Mouse (Mus musculus) MEL (cell line): Measurements from ENCODE around the gene Prss46.

Source experiments
- CTCF ChIP-seq, 3 experiments: IDR thresholded peaks in 2 of 3; conservative IDR thresholded peaks in 1 of 3; 2 replicates each; pipeline ENCODE4 v1.5.1; 2011 to 2012; ENCODE audit warnings: low read length in 3 of 3, low read depth in 2 of 3, mild to moderate bottlenecking in 2 of 3, improper control_type of control experiment in 1 of 3, inconsistent platforms in 1 of 3, mixed read lengths in 1 of 3, moderate library complexity in 1 of 3; ENCODE audit not compliant: control insufficient read depth in 1 of 3, insufficient read depth in 1 of 3, poor library complexity in 1 of 3, severe bottlenecking in 1 of 3
- POLR2A ChIP-seq, 2 experiments: IDR thresholded peaks; 2 replicates each; pipeline ENCODE4 v1.6.1; 2011 to 2012; ENCODE audit warnings: low read length in 2 of 2, mild to moderate bottlenecking in 2 of 2, control low read depth in 1 of 2, improper control_type of control experiment in 1 of 2, low read depth in 1 of 2, moderate library complexity in 1 of 2; ENCODE audit not compliant: control insufficient read depth in 1 of 2, insufficient read depth in 1 of 2, poor library complexity in 1 of 2
- SMC3 ChIP-seq: IDR thresholded peaks from 2 replicates; pipeline ENCODE4 v1.6.1; 2011; ENCODE audit warnings: low read depth, low read length, improper control_type of control experiment

- TF ChIP-seq CTCF (IDR thresholded peaks at IDR 0.05 in 2 of 3, conservative IDR thresholded peaks at IDR 0.05 in 1 of 3; ENCODE audit: control insufficient read depth in 1 of 3, insufficient read depth in 1 of 3, low read depth in 2 of 3, low read length in 3 of 3, poor library complexity in 1 of 3, severe bottlenecking in 1 of 3) (no peak), POLR2A (IDR thresholded peaks at IDR 0.05; ENCODE audit: control insufficient read depth in 1 of 2, insufficient read depth in 1 of 2, low read depth in 1 of 2, low read length in 2 of 2, poor library complexity in 1 of 2) (no peak), SMC3 (no peak)
These were observed 2.9 kb upstream of the Prss46 start for GRCm38 (mm10) chr9:110841438-110841837.
